Mouse (Mus musculus) 416B (cell line): ENCODE measurements around the gene Polr3h.
A peak's percentile ranks its signal among the peaks of the same experiment; 100 is the strongest.

Source experiments
- DNase-seq: peaks from one replicate; pipeline ENCODE4 v3.0.0; 2011; ENCODE audit warnings: low read depth

Gene Polr3h

GRCm38 (mm10) chr15:81872262-81873136 lies 53.5 kb downstream of the Polr3h start, which contains the start of gene Aco2:
TSS of gene Aco2 (plus strand) at chr15:81872309.
- peak; percentile 99 for DNase-seq

DNA sequence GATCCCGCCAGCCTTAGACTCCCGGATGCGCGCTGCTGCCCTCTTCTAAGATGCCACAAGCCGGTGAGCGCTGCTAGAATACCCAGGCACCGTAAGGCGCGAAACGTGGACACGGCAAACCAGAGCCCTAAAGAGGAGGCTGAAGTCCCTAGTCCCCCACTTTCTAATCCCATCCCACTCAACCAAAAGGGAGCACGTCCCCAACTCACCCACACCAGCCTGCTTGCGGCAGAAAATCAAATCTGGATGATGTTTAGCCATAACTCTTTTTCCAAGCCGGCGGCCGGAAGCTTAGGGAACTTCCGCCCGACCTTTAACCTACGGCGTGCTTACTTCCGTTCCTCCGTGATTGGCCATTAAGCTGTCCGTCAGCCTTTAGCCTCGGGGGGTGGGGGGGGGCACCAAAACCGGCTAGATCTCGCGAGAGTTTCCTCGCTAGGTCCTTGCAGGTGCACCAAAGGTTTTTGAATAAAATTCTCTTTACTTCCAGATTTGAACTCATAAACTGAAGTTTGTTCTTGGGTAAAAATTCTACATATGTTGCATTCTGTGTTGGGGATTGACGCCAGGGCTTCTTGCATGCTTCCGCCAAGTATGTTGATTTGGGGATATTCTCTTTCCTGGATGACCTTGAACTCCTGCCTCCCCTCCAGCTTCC lies 54.3 kb downstream of the Polr3h start, which contains the start of gene Phf5a:
Gene Phf5a, minus strand, starts transcription at position 308 of the 658 bp plus-strand sequence.
- DNase-seq, result peak; percentile 99

DNA sequence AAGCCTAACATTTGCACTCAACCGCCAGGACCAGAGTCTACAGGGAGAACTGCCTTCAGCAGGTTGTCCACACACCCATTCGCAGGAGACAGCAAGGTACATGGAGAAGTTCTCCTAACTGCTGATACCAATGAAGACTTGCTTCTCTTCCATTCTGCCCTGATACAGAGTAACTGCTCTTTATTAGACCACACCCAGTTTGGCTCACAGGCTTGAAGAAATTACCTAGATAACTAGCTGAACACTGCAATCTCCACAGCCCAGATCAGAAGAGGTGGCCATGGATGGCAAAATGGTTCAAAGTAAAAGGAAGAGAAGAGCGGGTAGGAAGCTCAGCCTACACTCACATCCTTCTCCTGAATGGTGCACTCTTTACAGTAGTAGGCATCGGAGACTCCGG lies 56.1 kb downstream of the Polr3h start:
- DNase-seq, result no peak

DNA sequence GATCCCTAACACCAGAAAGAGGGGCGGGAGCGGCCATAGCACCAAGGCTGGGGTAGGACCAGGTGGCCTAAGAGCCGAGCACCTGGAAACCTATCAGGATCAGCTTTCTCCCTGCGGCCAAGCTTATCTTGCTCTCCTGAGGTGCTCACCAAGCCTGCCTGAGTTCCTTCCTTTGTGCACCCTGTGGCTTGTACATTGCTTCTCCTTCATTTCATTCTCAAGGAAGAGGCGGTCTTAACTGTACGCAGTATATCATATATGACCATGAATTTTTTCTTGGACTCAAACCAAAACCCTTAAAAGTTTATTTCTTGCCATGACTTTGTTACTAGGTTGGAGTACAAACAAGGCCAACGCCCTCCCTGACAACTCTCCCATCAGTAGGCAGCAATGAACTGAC lies 61.8 kb downstream of the Polr3h start:
- no peak for DNase-seq

- DNase-seq, result peak; percentile 79
Measured at GRCm38 (mm10) chr15:81860471-81861135, 65.4 kb downstream of the Polr3h start.

- peak; percentile 99 for DNase-seq
Measured at GRCm38 (mm10) chr15:81859330-81860255, 66.4 kb downstream of the Polr3h start.

DNA sequence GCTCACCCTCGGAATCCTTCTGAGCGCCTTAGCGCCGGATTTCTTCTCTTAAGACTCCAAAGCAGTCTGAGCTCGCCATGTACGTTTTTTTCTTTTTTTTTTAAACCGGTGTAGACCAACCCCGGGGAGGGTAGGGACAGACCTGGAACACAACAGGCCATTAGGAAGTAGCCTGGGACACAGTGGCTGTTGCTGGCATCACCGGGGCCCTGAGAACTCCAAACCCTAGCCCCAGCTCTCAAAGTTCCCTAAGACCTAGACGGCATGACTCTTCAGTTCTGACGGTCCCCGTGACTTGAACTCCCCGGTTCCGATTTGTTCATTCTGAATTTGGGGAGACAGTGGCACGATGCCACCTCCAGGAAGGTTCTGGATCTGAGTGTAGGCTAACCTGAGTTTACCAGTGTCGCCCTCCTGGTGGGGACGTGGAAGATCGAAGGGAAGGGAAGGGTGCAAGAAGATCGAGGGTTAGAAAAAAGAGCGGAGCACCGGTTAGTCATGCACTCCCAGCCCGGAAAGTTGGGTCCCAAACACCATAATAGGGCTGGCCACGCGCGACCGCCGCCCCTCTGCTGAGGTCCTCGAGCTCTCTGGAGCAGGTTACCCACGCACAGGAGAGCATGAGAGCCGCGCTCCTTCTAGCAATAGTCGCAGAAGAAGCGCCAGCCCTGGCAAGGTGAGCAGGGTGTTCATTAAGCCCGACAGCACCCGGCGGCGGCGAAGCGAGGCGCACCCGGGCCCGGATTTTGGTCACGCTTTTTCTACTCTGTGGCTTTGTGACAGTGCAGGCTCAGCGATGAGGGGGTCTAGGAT lies 67.3 kb downstream of the Polr3h start, which contains the start of gene Tob2:
Gene Tob2, minus strand, starts transcription at position 280 of the 813 bp plus-strand sequence.
- DNase-seq, result peak; percentile 70

GRCm38 (mm10) chr15:81858138-81858516 lies 67.9 kb downstream of the Polr3h start:
- DNase-seq, result peak; percentile 94

GRCm38 (mm10) chr15:81857724-81858116 lies 68.3 kb downstream of the Polr3h start:
- DNase-seq, result no peak

GRCm38 (mm10) chr15:81856938-81857723 lies 68.9 kb downstream of the Polr3h start:
- peak; percentile 48 for DNase-seq

- peak; percentile 96 for DNase-seq
Measured at GRCm38 (mm10) chr15:81856030-81856790, 69.8 kb downstream of the Polr3h start.

DNA sequence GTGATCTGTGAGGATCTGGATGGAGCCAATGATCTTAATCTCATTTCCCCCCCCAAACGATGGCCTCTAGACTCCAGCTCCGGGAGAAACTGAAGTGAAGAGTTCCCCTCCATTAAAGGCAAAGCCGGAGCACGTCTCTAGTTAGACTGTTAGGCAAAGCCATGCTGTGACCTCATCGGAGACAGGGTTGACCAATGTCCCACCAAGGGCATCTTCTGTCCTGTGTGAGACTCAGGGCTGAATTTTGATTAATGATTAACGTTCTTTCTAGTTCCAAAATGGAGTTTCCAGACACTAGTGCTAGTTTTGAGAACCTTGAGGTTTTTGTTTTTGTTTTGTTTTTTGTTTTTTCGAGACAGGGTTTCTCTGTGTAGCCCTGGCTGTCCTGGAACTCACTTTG lies 73.0 kb downstream of the Polr3h start:
- DNase-seq, result no peak

GRCm38 (mm10) chr15:81852411-81853000 lies 73.5 kb downstream of the Polr3h start:
- DNase-seq, result no peak

- no peak for DNase-seq
Measured at GRCm38 (mm10) chr15:81851375-81851774, 74.7 kb downstream of the Polr3h start.

- DNase-seq, result no peak
Measured at GRCm38 (mm10) chr15:81850718-81851117, 75.3 kb downstream of the Polr3h start.

DNA sequence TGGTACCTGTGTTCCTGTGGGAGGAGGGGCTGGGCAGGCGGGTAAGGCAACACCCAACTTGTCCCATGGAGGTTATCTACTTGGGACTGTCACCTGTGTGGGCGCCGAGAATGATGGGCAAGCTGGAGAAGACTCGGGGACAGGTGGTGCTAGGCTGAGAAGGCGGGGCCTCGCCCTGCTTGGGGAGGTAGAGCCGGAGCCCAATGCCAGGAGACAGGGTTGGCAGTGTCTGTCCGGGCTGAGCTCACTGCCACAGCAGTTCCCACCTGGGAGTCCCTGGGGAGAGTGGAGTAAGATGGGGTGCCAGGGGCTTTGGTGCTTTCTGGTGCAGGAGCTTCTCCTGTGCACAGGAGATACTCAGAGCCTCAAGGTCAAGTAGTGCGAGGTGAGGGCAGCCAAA lies 76.9 kb downstream of the Polr3h start:
- no peak for DNase-seq

GRCm38 (mm10) chr15:81848301-81848700 lies 77.7 kb downstream of the Polr3h start:
- peak; percentile 71 for DNase-seq

DNA sequence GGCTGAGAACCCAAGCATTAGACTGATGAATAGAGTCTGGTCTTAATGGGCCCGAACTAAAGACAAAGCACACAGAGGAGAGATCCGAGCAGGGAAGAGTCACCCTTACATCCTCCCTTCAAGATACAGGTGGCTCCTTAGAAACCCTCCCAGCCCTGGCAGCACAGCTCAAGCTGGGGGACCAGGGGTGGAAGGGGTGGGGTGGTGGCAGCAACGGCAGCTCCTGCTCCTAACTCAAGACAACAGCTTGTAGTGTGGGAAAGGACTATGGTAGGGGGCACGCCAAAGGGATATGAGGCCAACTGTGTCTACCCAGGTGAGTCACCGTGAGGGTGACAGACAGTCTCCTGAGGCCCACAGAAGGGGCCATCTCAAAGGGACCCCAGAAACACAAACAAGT lies 78.2 kb downstream of the Polr3h start:
- DNase-seq, result no peak

DNA sequence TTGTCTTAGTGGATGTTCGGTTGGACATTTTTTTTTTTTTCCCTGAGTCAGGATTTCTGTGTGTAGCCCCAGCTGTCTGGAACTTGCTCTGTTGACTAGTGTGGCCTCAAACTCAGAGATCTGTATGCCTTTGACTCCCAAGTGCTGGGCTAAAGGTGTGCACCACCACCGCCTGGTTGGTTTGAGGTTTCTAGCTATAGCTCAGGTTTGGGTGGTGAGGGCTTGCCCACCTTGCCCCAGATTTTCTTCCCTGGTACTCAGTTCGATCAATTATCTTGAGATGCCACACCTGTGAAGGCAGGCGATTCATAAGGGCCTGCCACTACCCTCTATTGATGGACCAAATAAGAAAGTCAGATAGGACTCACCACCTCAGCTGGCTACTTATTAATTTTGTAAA lies 78.9 kb downstream of the Polr3h start:
- no peak for DNase-seq
